Mouse (Mus musculus) CH12.LX (cell line): ENCODE measurements around the gene Pitpnm2. TPM values are rescaled to one million over a fixed set of nuclear protein-coding genes. Genes with fewer than 3 reads are reported as not detected.
A peak's percentile ranks its signal among the peaks of the same experiment; 100 is the strongest.

ENCODE experiments used
- DNase-seq: peaks from one replicate; pipeline ENCODE4 v3.0.0-alpha.2; 2013; ENCODE audit errors: extremely low read depth
- H3K27ac ChIP-seq: 2 replicates; pipeline ENCODE4 v1.5.1; 2012; ENCODE audit warnings: low read depth, mild to moderate bottlenecking, control low read depth, moderate library complexity; ENCODE audit not compliant: insufficient read depth
- H3K27me3 ChIP-seq: replicated peaks from 2 replicates; pipeline ENCODE3; 2012; ENCODE audit warnings: inconsistent platforms
- H3K36me3 ChIP-seq, 2 experiments: replicated peaks in 1 of 2; 2 replicates each; pipeline versions ENCODE3 to v1.6.1; 2012; ENCODE audit warnings: inconsistent platforms in 1 of 2, low read length in 1 of 2, mild to moderate bottlenecking in 1 of 2, mixed read lengths in 1 of 2, moderate library complexity in 1 of 2; ENCODE audit not compliant: control insufficient read depth in 1 of 2, insufficient read depth in 1 of 2
- H3K4me1 ChIP-seq, 2 experiments: 2 replicates each; pipeline ENCODE4 v1.6.1; 2012; ENCODE audit warnings: inconsistent platforms in 1 of 2, moderate library complexity in 1 of 2; ENCODE audit not compliant: insufficient read depth in 2 of 2, control insufficient read depth in 1 of 2
- H3K4me2 ChIP-seq: 2 replicates; pipeline ENCODE4 v1.6.1; 2012; ENCODE audit warnings: low read depth, mild to moderate bottlenecking, control low read depth; ENCODE audit not compliant: poor library complexity, insufficient read depth, severe bottlenecking
- H3K4me3 ChIP-seq, 3 experiments: fragments of 150-350 bp in 1 of 3; sonication (generic) in 1 of 3; replicated peaks in 1 of 3; 2 replicates each; pipeline versions ENCODE3 to v1.5.1; 2011 to 2012; ENCODE audit warnings: low read depth in 2 of 3, low read length in 2 of 3, mild to moderate bottlenecking in 2 of 3, moderate library complexity in 2 of 3, control low read depth in 1 of 3, improper control_type of control experiment in 1 of 3, inconsistent platforms in 1 of 3, mixed read lengths in 1 of 3; ENCODE audit not compliant: poor library complexity in 1 of 3
- H3K79me2 ChIP-seq: replicated peaks from 2 replicates; pipeline ENCODE4 v1.6.1; 2012; ENCODE audit warnings: mild to moderate bottlenecking, moderate library complexity; ENCODE audit not compliant: control insufficient read depth, poor library complexity, insufficient read depth, severe bottlenecking; ENCODE audit errors: extremely low read depth
- H3K9ac ChIP-seq: 2 replicates; pipeline ENCODE4 v1.6.1; 2012; ENCODE audit warnings: low read depth, mild to moderate bottlenecking, control low read depth, moderate library complexity; ENCODE audit not compliant: insufficient read depth
- H3K9me3 ChIP-seq: replicated peaks from 2 replicates; pipeline ENCODE3; 2012; ENCODE audit warnings: low read length, inconsistent platforms, mixed read lengths
- CHD2 ChIP-seq: IDR thresholded peaks from 2 replicates; pipeline ENCODE4 v1.6.1; 2011; ENCODE audit warnings: low read length, improper control_type of control experiment
- CTCF ChIP-seq, 2 experiments: IDR thresholded peaks in 1 of 2; conservative IDR thresholded peaks in 1 of 2; 2 replicates each; pipeline ENCODE4 v1.5.1; 2011 to 2012; ENCODE audit warnings: low read depth in 2 of 2, low read length in 2 of 2, improper control_type of control experiment in 1 of 2, inconsistent platforms in 1 of 2, mild to moderate bottlenecking in 1 of 2, moderate library complexity in 1 of 2
- E2F4 ChIP-seq: IDR thresholded peaks from 2 replicates; pipeline ENCODE4 v1.6.1; 2011; ENCODE audit warnings: low read depth, low read length, improper control_type of control experiment; ENCODE audit not compliant: insufficient replicate concordance
- EP300 ChIP-seq: IDR thresholded peaks from 2 replicates; pipeline ENCODE4 v1.6.1; 2011; ENCODE audit warnings: low read length, improper control_type of control experiment
- HCFC1 ChIP-seq: IDR thresholded peaks from 2 replicates; pipeline ENCODE4 v1.6.1; 2012; ENCODE audit warnings: low read depth, mild to moderate bottlenecking, inconsistent platforms, low read length, improper control_type of control experiment
- MAFK ChIP-seq: IDR thresholded peaks from 2 replicates; pipeline ENCODE4 v1.6.1; 2011; ENCODE audit warnings: low read length, improper control_type of control experiment; ENCODE audit not compliant: insufficient replicate concordance
- MAX ChIP-seq: IDR thresholded peaks from 2 replicates; pipeline ENCODE4 v1.6.1; 2011; ENCODE audit warnings: low read length, improper control_type of control experiment
- MAZ ChIP-seq: IDR thresholded peaks from 2 replicates; pipeline ENCODE4 v1.6.1; 2012; ENCODE audit warnings: low read depth, mild to moderate bottlenecking, inconsistent platforms, low read length, improper control_type of control experiment, moderate library complexity
- MEF2A ChIP-seq: IDR thresholded peaks from 2 replicates; pipeline ENCODE4 v1.6.1; 2014; ENCODE audit warnings: low read depth, mild to moderate bottlenecking, inconsistent platforms, low read length, improper control_type of control experiment, borderline replicate concordance
- MXI1 ChIP-seq: IDR thresholded peaks from 2 replicates; pipeline ENCODE4 v1.6.1; 2011; ENCODE audit warnings: mild to moderate bottlenecking, low read depth, low read length, improper control_type of control experiment
- NELFE ChIP-seq: IDR thresholded peaks from 2 replicates; pipeline ENCODE4 v1.6.1; 2011; ENCODE audit warnings: low read depth, low read length, improper control_type of control experiment
- NRF1 ChIP-seq: IDR thresholded peaks from 2 replicates; pipeline ENCODE4 v1.6.1; 2014; ENCODE audit warnings: low read depth, mild to moderate bottlenecking, inconsistent platforms, low read length, improper control_type of control experiment, moderate library complexity
- PAX5 ChIP-seq: IDR thresholded peaks from 2 replicates; pipeline ENCODE4 v1.6.1; 2012; ENCODE audit warnings: low read length, inconsistent platforms, mixed read lengths
- POLR2A ChIP-seq: IDR thresholded peaks from 2 replicates; pipeline ENCODE4 v1.6.1; 2011; ENCODE audit warnings: low read depth, mild to moderate bottlenecking, improper control_type of control experiment, low read length
- POLR2AphosphoS2 ChIP-seq: IDR thresholded peaks from 2 replicates; pipeline ENCODE4 v1.6.1; 2011; ENCODE audit warnings: low read depth, low read length, improper control_type of control experiment
- TBP ChIP-seq: conservative IDR thresholded peaks from 2 replicates; pipeline ENCODE4 v1.6.1; 2011; ENCODE audit warnings: low read depth, low read length, improper control_type of control experiment
- TCF12 ChIP-seq: IDR thresholded peaks from 2 replicates; pipeline ENCODE4 v1.6.1; 2014; ENCODE audit warnings: low read depth, mild to moderate bottlenecking, inconsistent platforms, low read length, improper control_type of control experiment
- USF1 ChIP-seq: IDR thresholded peaks from 2 replicates; pipeline ENCODE4 v1.6.1; 2014; ENCODE audit warnings: low read depth, mild to moderate bottlenecking, inconsistent platforms, low read length, improper control_type of control experiment
- USF2 ChIP-seq: conservative IDR thresholded peaks from 2 replicates; pipeline ENCODE4 v1.6.1; 2011; ENCODE audit warnings: low read depth, low read length, improper control_type of control experiment
- ZC3H11A ChIP-seq: IDR thresholded peaks from 2 replicates; pipeline ENCODE4 v1.6.1; 2012; ENCODE audit warnings: low read depth, mild to moderate bottlenecking, inconsistent platforms, low read length, improper control_type of control experiment
- ZKSCAN1 ChIP-seq: IDR thresholded peaks from 2 replicates; pipeline ENCODE4 v1.6.1; 2012; ENCODE audit warnings: low read depth, inconsistent platforms, low read length, improper control_type of control experiment, borderline replicate concordance
- ZMIZ1 ChIP-seq: IDR thresholded peaks from 2 replicates; pipeline ENCODE4 v1.6.1; 2012; ENCODE audit warnings: low read depth, mild to moderate bottlenecking, inconsistent platforms, low read length, improper control_type of control experiment
- ZNF384 ChIP-seq: IDR thresholded peaks from 2 replicates; pipeline ENCODE4 v1.6.1; 2012; ENCODE audit warnings: low read depth, low read length, improper control_type of control experiment, inconsistent platforms
- dilution Hi-C: fragments of 300-500 bp; cut with MboI; formaldehyde crosslinking; loops from 2 replicates; pipeline ENCODE4 v1.14.3; 2020; ENCODE audit warnings: low sequenced_read_pairs; ENCODE audit not compliant: extremely low pct_unique_long_range_greater_than_20kb, extremely low pct_ligation_motif_present
- in situ Hi-C: fragments of 300-500 bp; cut with MboI; formaldehyde crosslinking; loops from 3 replicates; pipeline ENCODE4 v1.14.3; 2019; ENCODE audit warnings: low sequenced_read_pairs, low pct_ligation_motif_present, low pct_unique_long_range_greater_than_20kb, mixed read lengths
- polyA plus RNA-seq: library from polyadenylated mRNA; unstranded; fragments of >175 nt; gene quantifications from 2 replicates; pipeline ENCODE4 v1.2.1, GENCODE M21; 2012; ENCODE audit warnings: low read depth; ENCODE audit not compliant: insufficient read length
- total RNA-seq, 2 experiments: library from RNA; depleted of rRNA; stranded (reverse); fragments of 300-350 nt in 1 of 2; fragments of >200 nt in 1 of 2; gene quantifications; 2 replicates each; pipeline ENCODE4 v1.2.3; 2012 to 2014

The Pitpnm2 gene
- total and polyA plus RNA-seq, 3 experiments: 1.0 to 11.9 (median 5.3) TPM

DNA sequence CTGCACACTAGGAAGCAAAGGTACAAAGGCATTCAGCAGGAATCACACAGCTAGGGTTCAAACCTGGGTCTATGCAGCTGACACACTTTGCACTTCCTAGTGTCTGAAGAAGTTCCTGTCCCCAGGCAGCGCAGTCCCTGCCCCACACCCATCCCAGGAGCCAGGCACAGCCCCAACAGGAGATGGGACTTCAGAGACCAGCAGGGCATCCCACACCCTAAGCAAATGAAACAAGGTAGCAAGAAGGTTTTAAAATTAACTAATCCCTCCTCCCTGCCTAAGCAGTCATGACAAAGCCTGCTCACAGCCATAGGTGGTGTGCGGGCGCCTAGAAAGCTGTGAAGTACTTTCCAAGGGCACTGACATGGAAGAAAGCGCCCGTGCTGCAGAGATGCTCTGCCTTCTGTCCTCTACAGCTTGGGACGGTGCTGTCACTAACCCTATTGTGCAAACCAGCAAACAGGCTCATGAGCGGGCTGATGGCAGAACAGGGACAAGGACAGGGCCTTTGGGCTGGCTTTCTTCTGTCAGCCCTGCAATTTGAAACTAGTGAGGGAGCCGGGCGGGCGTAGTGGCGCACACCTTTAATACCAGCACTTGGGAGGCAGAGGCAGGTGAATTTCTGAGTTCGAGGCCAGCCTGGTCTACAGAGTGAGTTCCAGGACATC is 68.9 kb downstream of the Pitpnm2 start:
- in situ Hi-C loops (no loop called here), dilution Hi-C loops (no loop called here)
- no peak for DNase-seq
- Histone ChIP-seq H3K27ac (no peak overlapping the region), H3K4me3 (no peak overlapping the region), H3K9me3 (no peaks in the 10 kb centered on the region), H3K27me3 (no peaks in the 10 kb centered on the region), H3K4me1 (peaks cover 7 to 11% of the 10 kb centered on the region in 2 experiments), H3K36me3 (peaks cover 0 to 14% of the 10 kb centered on the region in 2 experiments), H3K9ac (no peak overlapping the region), H3K79me2 (no peaks in the 10 kb centered on the region), H3K4me2 (no peak overlapping the region)
- TF ChIP-seq MAFK: no peak

GRCm38 (mm10) chr5:124179411-124179810 is 70.1 kb downstream of the Pitpnm2 start:
- H3K4me1 ChIP-seq: no peaks in the 10 kb centered on the region
- in situ Hi-C loops (no loop called here), dilution Hi-C loops (no loop called here)
- peaks cover 0 to 13% of the 10 kb centered on the region in 2 experiments for H3K36me3 ChIP-seq
- H3K79me2 ChIP-seq: no peaks in the 10 kb centered on the region
- no peak overlapping the region for H3K4me3 ChIP-seq
- TF ChIP-seq TBP (no peak), MAZ (no peak), TCF12 (no peak), ZC3H11A (no peak), ZMIZ1 (no peak), MAFK (no peak), NRF1 (no peak), USF1 (no peak), ZKSCAN1 (no peak), USF2 (no peak), POLR2AphosphoS2 (no peak), PAX5 (no peak), NELFE (no peak)
- no peaks in the 10 kb centered on the region for H3K27me3 ChIP-seq
- no peak overlapping the region for H3K27ac ChIP-seq
- H3K4me2 ChIP-seq: no peak overlapping the region
- DNase-seq: peak; percentile 18
- no peak overlapping the region for H3K9ac ChIP-seq
- no peaks in the 10 kb centered on the region for H3K9me3 ChIP-seq

DNA sequence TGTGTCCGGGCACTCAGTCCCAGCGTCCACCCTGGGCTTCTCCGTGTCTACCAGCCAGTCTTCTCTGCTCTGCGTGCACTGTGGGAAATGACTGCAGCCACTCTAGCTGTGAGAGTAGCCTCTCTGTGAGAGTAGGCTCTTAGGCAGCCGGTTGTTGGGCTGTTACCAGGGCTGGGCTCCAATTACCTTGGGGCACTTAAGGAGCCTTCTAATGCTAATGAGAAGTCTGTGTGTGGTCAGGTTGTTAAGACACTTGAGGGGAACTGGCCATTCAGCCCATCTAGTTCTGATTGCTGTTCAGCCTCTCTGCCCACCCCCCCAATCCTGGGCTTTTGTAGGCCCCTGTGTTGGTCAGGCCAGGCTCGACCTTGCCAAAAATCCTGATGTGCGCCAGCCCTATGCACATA is 72.8 kb downstream of the Pitpnm2 start:
- H3K4me1 ChIP-seq: no peaks in the 10 kb centered on the region
- TF ChIP-seq CHD2 (no peak), ZNF384 (no peak), MEF2A (no peak), MAX (no peak), TBP (no peak), ZC3H11A (no peak), EP300 (no peak), USF1 (no peak), MAFK (no peak), ZKSCAN1 (no peak), NELFE (no peak), E2F4 (no peak), MXI1 (no peak), HCFC1 (no peak), CTCF (conservative IDR thresholded peaks at IDR 0.05 in 1 of 2, IDR thresholded peaks at IDR 0.05 in 1 of 2; ENCODE audit: low read depth in 2 of 2, low read length in 2 of 2) (no peak), POLR2A (no peak), TCF12 (no peak)
- H3K4me2 ChIP-seq: no peak overlapping the region
- no peak overlapping the region for H3K27ac ChIP-seq
- H3K36me3 ChIP-seq: peaks cover 0 to 21% of the 10 kb centered on the region in 2 experiments
- DNase-seq: no peak
- no peaks in the 10 kb centered on the region for H3K27me3 ChIP-seq
- in situ Hi-C loops (no loop called here), dilution Hi-C loops (no loop called here)
- H3K79me2 ChIP-seq: no peaks in the 10 kb centered on the region
- H3K9me3 ChIP-seq: no peaks in the 10 kb centered on the region
- no peak overlapping the region for H3K4me3 ChIP-seq
- H3K9ac ChIP-seq: no peak overlapping the region
